Mouse (Mus musculus) cerebellum, postnatal 4 days (tissue): Measurements from ENCODE around the gene Sned1.
A peak's percentile ranks its signal among the peaks of the same experiment; 100 is the strongest.

ENCODE experiments used
- DNase-seq, 2 experiments: peaks; one replicate each; pipeline ENCODE4 v3.0.0; 2022; ENCODE audit warnings: low spot score in 2 of 2, mixed read lengths in 1 of 2

Gene Sned1

GRCm38 (mm10) chr1:93305581-93306337, 70.1 kb downstream of the Sned1 start, which contains the start of gene Mterf4:
Gene Mterf4, minus strand, starts transcription at chr1:93305915.
- DNase-seq, result peak; percentile 73 to 83

- no peak for DNase-seq
Measured at GRCm38 (mm10) chr1:93323973-93324372, 88.3 kb downstream of the Sned1 start.

GRCm38 (mm10) chr1:93326446-93326845, 90.8 kb downstream of the Sned1 start:
- no peak for DNase-seq

GRCm38 (mm10) chr1:93334621-93335020, 99.0 kb downstream of the Sned1 start:
- DNase-seq, result no peak

GRCm38 (mm10) chr1:93342648-93343503, 107.2 kb downstream of the Sned1 start, which contains the start of the genes Ppp1r7 and Pask:
Gene Ppp1r7, plus strand, starts transcription at chr1:93342854.
Gene Pask, minus strand, starts transcription at chr1:93343482.
- peak; percentile 83 to 92 for DNase-seq

GRCm38 (mm10) chr1:93343504-93344047, 107.9 kb downstream of the Sned1 start:
- peak; percentile 84 to 93 for DNase-seq

GRCm38 (mm10) chr1:93347176-93347575, 111.5 kb downstream of the Sned1 start:
- no peak for DNase-seq

GRCm38 (mm10) chr1:93349701-93350100, 114.1 kb downstream of the Sned1 start:
- DNase-seq, result no peak
